Mouse (Mus musculus) bone marrow macrophage, adult 2 months (primary cell): ENCODE results near the gene Asap3. TPM values are rescaled to one million over a fixed set of nuclear protein-coding genes. Genes with fewer than 3 reads are reported as not detected.

Experiments used
- H3K27ac ChIP-seq: 2 replicates; pipeline ENCODE4 v1.5.1; 2012; ENCODE audit warnings: low read depth, low read length; ENCODE audit not compliant: insufficient read depth
- H3K4me1 ChIP-seq: 2 replicates; pipeline ENCODE4 v1.6.1; 2012; ENCODE audit warnings: low read length; ENCODE audit not compliant: control insufficient read depth, insufficient read depth
- H3K4me3 ChIP-seq: 2 replicates; pipeline ENCODE4 v1.5.1; 2012; ENCODE audit warnings: mild to moderate bottlenecking, low read length, moderate library complexity; ENCODE audit not compliant: insufficient read depth
- CTCF ChIP-seq: IDR thresholded peaks from 2 replicates; pipeline ENCODE4 v1.5.1; 2012; ENCODE audit warnings: low read depth, mild to moderate bottlenecking, low read length, moderate library complexity
- POLR2A ChIP-seq: IDR thresholded peaks from 2 replicates; pipeline ENCODE4 v1.6.1; 2012; ENCODE audit warnings: mild to moderate bottlenecking, low read depth, low read length, borderline replicate concordance
- polyA plus RNA-seq: library from polyadenylated mRNA; stranded (reverse); fragments of >200 nt; gene quantifications from 2 replicates; pipeline ENCODE4 v1.2.4, GENCODE M21; 2012; ENCODE audit not compliant: missing spikeins, insufficient read depth, insufficient read length

Gene Asap3
- polyA plus RNA-seq, 1 experiment, result 0.78 TPM

- H3K4me3 ChIP-seq, result no peak overlapping the region
- TF ChIP-seq POLR2A (no peak), CTCF (no peak)
- H3K27ac ChIP-seq, result no peak overlapping the region; the same call in 1 of the 2 replicates
- H3K4me1 ChIP-seq, result peaks cover 66% of the 10 kb centered on the region
Measured at GRCm38 (mm10) chr4:136180408-136181330, 25.5 kb upstream of the Asap3 start.

GRCm38 (mm10) chr4:136181367-136181766, 24.8 kb upstream of the Asap3 start:
- Histone ChIP-seq H3K4me3 (no peak overlapping the region), H3K4me1 (peaks cover 66% of the 10 kb centered on the region), H3K27ac (no peak overlapping the region)
- TF ChIP-seq CTCF (peak; percentile 35; the same call in 1 of the 2 replicates), POLR2A (no peak)

GRCm38 (mm10) chr4:136185375-136185774, 20.8 kb upstream of the Asap3 start:
- H3K27ac ChIP-seq, result peak overlapping the region; percentile 69
- H3K4me1 ChIP-seq, result peaks cover 39% of the 10 kb centered on the region
- H3K4me3 ChIP-seq, result peak overlapping the region; percentile 27
- TF ChIP-seq POLR2A (no peak), CTCF (no peak)

- TF ChIP-seq CTCF, result no peak
- TF ChIP-seq POLR2A, result no peak
- Histone ChIP-seq H3K27ac (peak overlapping the region; percentile 69; the same call in 1 of the 2 replicates), H3K4me3 (no peak overlapping the region), H3K4me1 (peaks cover 32% of the 10 kb centered on the region)
Measured at GRCm38 (mm10) chr4:136186315-136186714, 19.9 kb upstream of the Asap3 start.

- Histone ChIP-seq H3K27ac (no peak overlapping the region), H3K4me1 (peaks cover 32% of the 10 kb centered on the region), H3K4me3 (no peak overlapping the region)
- TF ChIP-seq CTCF (no peak), POLR2A (no peak)
Measured at GRCm38 (mm10) chr4:136186739-136187472, 19.3 kb upstream of the Asap3 start.

- Histone ChIP-seq H3K4me3 (no peak overlapping the region), H3K4me1 (peaks cover 26% of the 10 kb centered on the region), H3K27ac (no peak overlapping the region)
- TF ChIP-seq POLR2A, result no peak
- TF ChIP-seq CTCF, result no peak
Measured at GRCm38 (mm10) chr4:136188973-136189737, 17.0 kb upstream of the Asap3 start.

- no peak overlapping the region for H3K4me3 ChIP-seq
- no peak overlapping the region for H3K27ac ChIP-seq
- TF ChIP-seq CTCF (no peak), POLR2A (no peak)
- H3K4me1 ChIP-seq, result peaks cover 19% of the 10 kb centered on the region
Measured at GRCm38 (mm10) chr4:136189912-136190311, 16.3 kb upstream of the Asap3 start.

GRCm38 (mm10) chr4:136193571-136193970, 12.6 kb upstream of the Asap3 start:
- Histone ChIP-seq H3K4me1 (no peaks in the 10 kb centered on the region), H3K27ac (no peak overlapping the region), H3K4me3 (no peak overlapping the region)
- TF ChIP-seq POLR2A (no peak), CTCF (no peak)

GRCm38 (mm10) chr4:136195029-136195428, 11.1 kb upstream of the Asap3 start:
- no peaks in the 10 kb centered on the region for H3K4me1 ChIP-seq
- H3K4me3 ChIP-seq, result no peak overlapping the region
- no peak for TF ChIP-seq POLR2A
- no peak for TF ChIP-seq CTCF
- H3K27ac ChIP-seq, result no peak overlapping the region

GRCm38 (mm10) chr4:136195629-136196028, 10.5 kb upstream of the Asap3 start:
- H3K27ac ChIP-seq, result no peak overlapping the region
- TF ChIP-seq CTCF, result no peak
- TF ChIP-seq POLR2A, result no peak
- no peaks in the 10 kb centered on the region for H3K4me1 ChIP-seq
- H3K4me3 ChIP-seq, result no peak overlapping the region
